Mouse (Mus musculus) testis, adult 2 months (tissue): ENCODE data around the gene Olfr56.
"Not testable (repeated sequence)": the region's sequence is repeated elsewhere in the genome, so short reads cannot be mapped to it uniquely, and the experiment has no call there.

ENCODE experiments used
- CTCF ChIP-seq: fragments of 200-500 bp; IDR thresholded peaks from 2 replicates; pipeline ENCODE4 v1.5.1; 2012; ENCODE audit warnings: low read depth, mild to moderate bottlenecking, inconsistent platforms, low read length, moderate library complexity; ENCODE audit not compliant: control insufficient read depth, insufficient read depth, insufficient replicate concordance
- POLR2A ChIP-seq: fragments of 200-500 bp; IDR thresholded peaks from 2 replicates; pipeline ENCODE4 v1.6.1; 2012; ENCODE audit warnings: low read depth, mild to moderate bottlenecking, inconsistent platforms, low read length, moderate library complexity; ENCODE audit not compliant: control insufficient read depth

DNA sequence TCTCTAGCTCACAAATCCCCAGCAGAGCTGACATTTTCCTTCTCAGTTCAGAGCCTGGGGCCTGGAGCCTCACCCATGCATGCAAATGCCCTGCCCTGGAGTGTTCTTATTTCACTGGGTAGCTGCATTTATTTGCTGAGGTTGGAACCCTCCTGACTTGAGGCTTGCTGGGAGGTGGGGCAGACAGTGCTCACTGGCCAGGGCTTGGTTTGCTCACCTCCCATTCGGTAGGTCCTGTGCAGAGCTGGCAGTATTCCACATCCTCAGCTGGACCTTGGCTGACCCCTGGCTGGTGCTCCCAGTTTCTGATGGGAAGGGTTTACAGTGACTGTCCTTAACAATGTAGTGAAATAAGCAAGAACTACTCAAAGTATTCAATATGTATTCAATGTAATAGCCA lies 28.1 kb downstream of the Olfr56 start:
- not testable (repeated sequence) for TF ChIP-seq CTCF, POLR2A
